Mouse (Mus musculus) embryonic facial prominence, embryonic 15.5 days (tissue): ENCODE data around the gene Khnyn. TPM values are rescaled to one million over a fixed set of nuclear protein-coding genes. Genes with fewer than 3 reads are reported as not detected.

Experiments
- ATAC-seq: fragments of 200-750 bp; cut with Nextera tagmentation; 2 replicates; pipeline ENCODE4 v1.8.0; 2017; ENCODE audit warnings: low read depth, moderate TSS enrichment; ENCODE audit not compliant: insufficient number of reproducible peaks, low FRiP score, low TSS enrichment
- H3K27ac ChIP-seq: fragments of 300-500 bp; sonication (generic); replicated peaks from 2 replicates; pipeline ENCODE4 v1.5.1; 2015; ENCODE audit warnings: mild to moderate bottlenecking, inconsistent platforms
- H3K27me3 ChIP-seq: fragments of 300-500 bp; sonication (generic); 2 replicates; pipeline ENCODE4 v1.6.1; 2015; ENCODE audit warnings: inconsistent platforms
- H3K36me3 ChIP-seq: fragments of 300-500 bp; sonication (generic); 2 replicates; pipeline ENCODE4 v1.6.1; 2015; ENCODE audit warnings: mild to moderate bottlenecking, inconsistent platforms
- H3K4me1 ChIP-seq: fragments of 300-500 bp; sonication (generic); 2 replicates; pipeline ENCODE4 v1.6.1; 2015; ENCODE audit warnings: inconsistent platforms
- H3K4me2 ChIP-seq: fragments of 300-500 bp; sonication (generic); replicated peaks from 2 replicates; pipeline ENCODE4 v1.6.1; 2015; ENCODE audit warnings: mild to moderate bottlenecking, inconsistent platforms
- H3K4me3 ChIP-seq: fragments of 300-500 bp; sonication (generic); replicated peaks from 2 replicates; pipeline ENCODE4 v1.5.1; 2015; ENCODE audit warnings: mild to moderate bottlenecking, inconsistent platforms
- H3K9ac ChIP-seq: fragments of 300-500 bp; sonication (generic); 2 replicates; pipeline ENCODE4 v1.6.1; 2015; ENCODE audit warnings: inconsistent platforms
- H3K9me3 ChIP-seq: fragments of 300-500 bp; sonication (generic); replicated peaks from 2 replicates; pipeline ENCODE4 v1.6.1; 2016; ENCODE audit warnings: inconsistent platforms
- WGBS: fragments of 180-500 bp; shearing (Covaris S2); methylation state at CpG from one replicate; pipeline ENCODE4 v1.1.7; 2015; 5-methylcytosine and 5-hydroxymethylcytosine counted together
- polyA plus RNA-seq: library from polyadenylated mRNA; unstranded; fragments of >200 nt; fragmentation: Nextera tagmentation; extraction: Ambion mirVana; gene quantifications from 2 replicates; pipeline ENCODE4 v1.2.1, GENCODE M21; 2015

Khnyn gene
- polyA plus RNA-seq, 1 experiment from 2014 or later: 19.9 TPM

DNA sequence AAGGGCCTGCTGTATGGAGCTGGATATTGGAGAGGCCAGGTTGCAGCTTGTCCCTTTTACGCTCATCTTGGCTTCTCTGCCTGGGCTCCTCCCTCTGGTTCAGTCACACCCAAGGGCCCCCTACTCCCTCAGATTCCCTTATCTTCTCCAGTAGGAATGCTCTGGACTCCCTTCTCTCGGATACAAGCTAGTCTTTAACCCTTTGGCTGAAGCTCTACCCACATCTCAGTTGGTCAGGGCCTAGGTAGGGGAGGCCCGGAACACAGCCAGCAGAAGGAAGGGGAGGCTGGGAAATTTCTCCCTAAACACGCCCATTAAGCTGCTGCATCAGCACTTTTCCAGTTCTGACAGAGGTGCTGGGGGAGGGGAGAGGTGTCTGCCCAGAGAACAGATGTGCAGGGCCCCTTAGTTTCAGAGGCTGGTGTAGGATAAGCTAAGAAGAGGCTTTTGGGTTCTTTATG lies 29.6 kb upstream of the Khnyn start:
- no peak; the same call in 1 of the 2 replicates for ATAC-seq
- no peaks in the 10 kb centered on the region for H3K9me3 ChIP-seq
- H3K36me3 ChIP-seq: no peaks in the 10 kb centered on the region
- no peaks in the 10 kb centered on the region for H3K27me3 ChIP-seq
- peak overlapping the region; percentile 79 for H3K4me2 ChIP-seq
- peaks cover 67% of the 10 kb centered on the region for H3K4me1 ChIP-seq
- WGBS: 2% methylated on average over 4 of the region's 4 CpGs
- peak overlapping the region; percentile 73 for H3K4me3 ChIP-seq
- H3K9ac ChIP-seq: peak overlapping the region; percentile 69
- H3K27ac ChIP-seq: peak overlapping the region; percentile 97

DNA sequence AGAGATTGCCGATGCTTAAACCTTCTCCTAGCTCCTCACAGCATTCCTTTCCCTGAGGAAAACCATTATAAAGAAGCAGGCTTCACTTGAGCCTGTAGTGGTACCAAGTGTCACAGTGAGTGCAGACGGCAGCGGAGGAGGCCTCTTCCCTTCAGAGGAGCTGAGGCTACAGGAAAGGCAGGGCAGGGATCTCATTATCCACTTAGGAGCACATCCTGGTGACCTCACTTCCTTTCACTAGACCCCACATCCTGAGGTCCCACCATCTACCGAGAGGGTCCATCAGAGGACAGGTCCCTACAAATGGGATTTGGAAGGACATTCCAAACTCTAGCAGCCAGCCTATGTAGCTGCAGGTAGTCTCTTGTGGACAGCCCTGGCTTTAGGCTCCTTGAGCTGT lies 27.2 kb upstream of the Khnyn start:
- no peak for ATAC-seq
- H3K9me3 ChIP-seq: no peaks in the 10 kb centered on the region
- WGBS: 34% methylated on average over 4 of the region's 4 CpGs

GRCm38 (mm10) chr14:55862186-55862585 lies 22.6 kb upstream of the Khnyn start:
- no peak for ATAC-seq
- 37% methylated on average over 6 of the region's 6 CpGs for WGBS
- Histone ChIP-seq H3K4me2 (no peak overlapping the region), H3K27me3 (no peaks in the 10 kb centered on the region), H3K9me3 (no peaks in the 10 kb centered on the region), H3K36me3 (peaks cover 48% of the 10 kb centered on the region), H3K4me3 (no peak overlapping the region), H3K4me1 (peaks cover 56% of the 10 kb centered on the region), H3K9ac (no peak overlapping the region), H3K27ac (no peak overlapping the region; the same call in 1 of the 2 replicates)

More for the DNA sequence above, 27.2 kb upstream of the Khnyn start:
- H3K9ac ChIP-seq: no peak overlapping the region
- H3K4me2 ChIP-seq: peak overlapping the region; percentile 31
- no peaks in the 10 kb centered on the region for H3K27me3 ChIP-seq
- no peak overlapping the region for H3K27ac ChIP-seq
- H3K4me1 ChIP-seq: peaks cover 70% of the 10 kb centered on the region
- 0 out of 2 replicates have a peak, but pooled peaks cover 6% of the 10 kb centered on the region for H3K36me3 ChIP-seq
- peak overlapping the region; percentile 73 for H3K4me3 ChIP-seq

DNA sequence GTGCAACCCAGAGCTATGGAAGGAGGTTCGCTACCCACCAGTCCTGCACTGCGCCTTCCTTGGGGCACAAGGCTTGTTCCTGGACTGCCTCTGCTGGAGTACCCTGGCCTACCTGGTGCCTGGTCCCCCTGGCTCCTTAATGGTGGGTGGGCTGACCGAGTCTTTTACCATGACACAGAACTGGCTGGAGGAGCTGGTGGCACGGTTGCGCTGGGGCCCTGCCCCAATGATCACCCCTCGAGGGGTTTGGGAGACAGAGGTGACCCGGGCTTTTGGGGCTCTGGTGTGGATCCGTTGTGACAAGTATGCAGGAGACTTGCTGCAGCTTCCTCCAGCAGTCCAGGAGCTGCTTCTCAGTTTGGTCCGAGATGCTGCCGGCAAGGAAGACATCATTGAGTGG lies 21.8 kb upstream of the Khnyn start:
- 83% methylated on average over 10 of the region's 10 CpGs for whole genome bisulfite sequencing
- H3K36me3 ChIP-seq: peaks cover 53% of the 10 kb centered on the region
- no peaks in the 10 kb centered on the region for H3K27me3 ChIP-seq
- no peak for ATAC-seq
- peaks cover 48% of the 10 kb centered on the region for H3K4me1 ChIP-seq
- no peak overlapping the region for H3K4me3 ChIP-seq
- H3K9ac ChIP-seq: no peak overlapping the region
- H3K9me3 ChIP-seq: no peaks in the 10 kb centered on the region
- H3K27ac ChIP-seq: no peak overlapping the region
- no peak overlapping the region for H3K4me2 ChIP-seq

GRCm38 (mm10) chr14:55863773-55864172 lies 21.0 kb upstream of the Khnyn start:
- Histone ChIP-seq H3K9ac (no peak overlapping the region), H3K4me2 (no peak overlapping the region), H3K9me3 (no peaks in the 10 kb centered on the region), H3K27me3 (no peaks in the 10 kb centered on the region), H3K4me3 (no peak overlapping the region), H3K4me1 (peaks cover 40% of the 10 kb centered on the region), H3K36me3 (peaks cover 61% of the 10 kb centered on the region), H3K27ac (peak overlapping the region; percentile 48; the same call in 1 of the 2 replicates)
- WGBS: 22% methylated on average over 7 of the region's 7 CpGs
- ATAC-seq: peak; percentile 75

- 38% methylated on average over 4 of the region's 4 CpGs for WGBS
- no peak for ATAC-seq
- Histone ChIP-seq H3K9ac (no peak overlapping the region), H3K4me2 (no peak overlapping the region), H3K27me3 (no peaks in the 10 kb centered on the region), H3K9me3 (no peaks in the 10 kb centered on the region), H3K36me3 (peaks cover 92% of the 10 kb centered on the region), H3K27ac (no peak overlapping the region), H3K4me1 (peaks cover 21% of the 10 kb centered on the region), H3K4me3 (no peak overlapping the region)
These were observed 17.8 kb upstream of the Khnyn start for GRCm38 (mm10) chr14:55866962-55867361.

- H3K36me3 ChIP-seq: peaks cover 92% of the 10 kb centered on the region
- H3K4me2 ChIP-seq: no peak overlapping the region
- peaks cover 10% of the 10 kb centered on the region for H3K4me1 ChIP-seq
- H3K27me3 ChIP-seq: no peaks in the 10 kb centered on the region
- H3K4me3 ChIP-seq: no peak overlapping the region
- WGBS: 88% methylated on average over 14 of the region's 14 CpGs
- no peak for ATAC-seq
- H3K9me3 ChIP-seq: no peaks in the 10 kb centered on the region
- H3K27ac ChIP-seq: no peak overlapping the region
- no peak overlapping the region for H3K9ac ChIP-seq
These were observed 16.3 kb upstream of the Khnyn start for GRCm38 (mm10) chr14:55868230-55869026.

- no peak for ATAC-seq
- H3K27ac ChIP-seq: no peak overlapping the region
- no peaks in the 10 kb centered on the region for H3K27me3 ChIP-seq
- H3K4me1 ChIP-seq: peaks cover 13% of the 10 kb centered on the region
- no peak overlapping the region for H3K9ac ChIP-seq
- no peaks in the 10 kb centered on the region for H3K9me3 ChIP-seq
- H3K36me3 ChIP-seq: peaks cover 82% of the 10 kb centered on the region
- H3K4me3 ChIP-seq: no peak overlapping the region
- no peak overlapping the region for H3K4me2 ChIP-seq
- WGBS: 90% methylated on average over 6 of the region's 6 CpGs
These were observed 15.2 kb upstream of the Khnyn start for GRCm38 (mm10) chr14:55869538-55869937.

GRCm38 (mm10) chr14:55872039-55872438 lies 12.7 kb upstream of the Khnyn start:
- no peak overlapping the region for H3K4me2 ChIP-seq
- no peak overlapping the region for H3K27ac ChIP-seq
- no peaks in the 10 kb centered on the region for H3K27me3 ChIP-seq
- no peak overlapping the region for H3K4me3 ChIP-seq
- H3K9me3 ChIP-seq: no peaks in the 10 kb centered on the region
- WGBS: 91% methylated on average over 12 of the region's 12 CpGs
- no peak for ATAC-seq
- peaks cover 13% of the 10 kb centered on the region for H3K4me1 ChIP-seq
- peaks cover 57% of the 10 kb centered on the region for H3K36me3 ChIP-seq
- H3K9ac ChIP-seq: no peak overlapping the region

GRCm38 (mm10) chr14:55872551-55872950 lies 12.2 kb upstream of the Khnyn start:
- Histone ChIP-seq H3K36me3 (peaks cover 54% of the 10 kb centered on the region), H3K4me1 (peaks cover 16% of the 10 kb centered on the region), H3K27ac (no peak overlapping the region), H3K27me3 (no peaks in the 10 kb centered on the region), H3K9ac (no peak overlapping the region), H3K4me2 (no peak overlapping the region), H3K4me3 (no peak overlapping the region), H3K9me3 (no peaks in the 10 kb centered on the region)
- 86% methylated on average over 17 of the region's 17 CpGs for WGBS
- no peak for ATAC-seq

DNA sequence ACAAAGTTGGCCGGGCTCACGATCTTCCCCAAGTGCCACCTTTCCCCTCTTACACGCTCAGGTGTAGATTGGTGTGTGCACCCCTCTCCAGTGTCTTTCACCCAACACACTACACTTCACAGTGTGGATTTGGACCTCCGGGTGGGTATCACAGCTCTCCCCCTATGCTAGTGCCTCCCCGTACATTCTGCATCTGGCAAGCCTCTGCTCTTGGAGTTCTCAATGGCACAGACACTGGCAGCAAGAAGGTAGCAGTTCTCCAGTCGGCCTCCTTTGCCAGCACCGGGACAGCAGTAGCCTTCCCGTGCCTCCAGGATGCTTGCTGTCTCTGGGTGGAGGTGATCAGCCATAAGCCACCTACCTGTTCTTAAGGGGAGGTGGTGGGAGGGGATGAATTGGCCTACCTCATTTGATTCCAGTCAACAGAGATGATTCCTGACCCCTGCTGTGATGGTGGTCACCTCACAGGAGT lies 11.5 kb upstream of the Khnyn start:
- Histone ChIP-seq H3K36me3 (peaks cover 46% of the 10 kb centered on the region), H3K9ac (no peak overlapping the region), H3K4me2 (no peak overlapping the region), H3K27me3 (no peaks in the 10 kb centered on the region), H3K4me1 (peaks cover 21% of the 10 kb centered on the region), H3K27ac (no peak overlapping the region), H3K9me3 (no peaks in the 10 kb centered on the region), H3K4me3 (no peak overlapping the region)
- 76% methylated on average over 8 of the region's 8 CpGs for WGBS
- no peak for ATAC-seq
